Comparison of ENCODE assay signal across 24 mouse cellular contexts in the genomic region with DNA sequence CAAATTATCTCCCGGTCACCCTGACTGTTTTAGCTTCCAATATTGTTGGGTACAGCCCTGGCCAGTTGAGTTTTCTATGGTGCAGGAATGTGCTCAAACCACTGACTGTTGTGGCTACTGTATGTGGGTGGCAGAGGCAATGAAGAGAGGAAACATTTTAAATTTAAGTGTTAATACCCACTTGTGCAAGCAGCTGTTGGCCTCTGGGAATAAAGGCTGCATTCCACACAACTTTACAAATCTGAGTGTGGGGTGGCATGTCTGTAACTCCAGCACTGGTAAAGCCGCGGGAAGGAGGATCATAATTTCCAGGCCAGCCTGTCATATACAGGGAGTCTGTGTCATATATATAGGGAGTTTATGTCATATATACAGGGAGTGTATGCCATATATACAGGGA.
"Had no signal": no experiment of that assay in that cellular context is flagged by ENCODE, and none has a peak within 500 bp of the region (broad histone marks: within the 10 kb centered on the region; RNA-seq: fewer than 3 reads in every experiment).

No protein-coding gene starts in this region.

- DNase-seq: gastrocnemius, postnatal 14 days; gastrocnemius, postnatal 36 days; heart, adult 11 months; heart, adult 2 months; heart, postnatal 14 days; heart, postnatal 36 days; kidney, adult 11 months; kidney, adult 2 months; kidney, adult 9 months; kidney, postnatal 14 days; kidney, postnatal 36 days; layer of hippocampus, adult 9-11 months; layer of hippocampus, postnatal 36 days; left cerebral cortex, postnatal 4 days had no signal

- H3K4me3 ChIP-seq: heart, adult 2 months; heart, embryonic 13.5 days; heart, embryonic 15.5 days; hindbrain, embryonic 13.5 days; hindbrain, embryonic 15.5 days; kidney, embryonic 15.5 days; limb, embryonic 13.5 days; limb, embryonic 15.5 days had no signal

- ATAC-seq: hindbrain, postnatal 0 days had no signal

- H3K9ac ChIP-seq: heart, embryonic 13.5 days; heart, embryonic 15.5 days; hindbrain, embryonic 13.5 days; hindbrain, embryonic 15.5 days; kidney, embryonic 15.5 days; limb, embryonic 13.5 days; limb, embryonic 15.5 days had no signal

- H3K4me2 ChIP-seq: heart, embryonic 11.5 days; heart, embryonic 13.5 days; heart, embryonic 15.5 days; hindbrain, embryonic 13.5 days; hindbrain, embryonic 15.5 days; kidney, embryonic 15.5 days; limb, embryonic 15.5 days had no signal

- H3K36me3 ChIP-seq: heart, embryonic 15.5 days; hindbrain, embryonic 13.5 days; hindbrain, embryonic 15.5 days; limb, embryonic 13.5 days; limb, embryonic 15.5 days had no signal

- H3K27me3 ChIP-seq: heart, embryonic 15.5 days; hindbrain, embryonic 13.5 days; hindbrain, embryonic 15.5 days; kidney, embryonic 15.5 days had no signal

- H3K27ac ChIP-seq: heart, adult 2 months; heart, embryonic 13.5 days; heart, embryonic 15.5 days; hindbrain, embryonic 15.5 days; hindbrain, postnatal 0 days; kidney, embryonic 15.5 days; kidney, postnatal 0 days; limb, embryonic 13.5 days; limb, embryonic 15.5 days had no signal

- H3K9me3 ChIP-seq: heart, embryonic 13.5 days; heart, embryonic 15.5 days; hindbrain, embryonic 13.5 days; hindbrain, embryonic 15.5 days; kidney, embryonic 15.5 days; limb, embryonic 13.5 days; limb, embryonic 15.5 days had no signal
